Mouse (Mus musculus) MEL (cell line): ENCODE measurements around the gene Ankrd44. TPM values are rescaled to one million over a fixed set of nuclear protein-coding genes. Genes with fewer than 3 reads are reported as not detected.

Experiments
- DNase-seq: peaks from one replicate; pipeline ENCODE4 v3.0.0; 2011; ENCODE audit warnings: low read depth, low spot score
- H3K27ac ChIP-seq: 2 replicates; pipeline ENCODE4 v1.5.1; 2012; ENCODE audit warnings: low read depth, mild to moderate bottlenecking, control low read depth, low read length, moderate library complexity; ENCODE audit not compliant: control insufficient read depth
- H3K27me3 ChIP-seq, 2 experiments: fragments of 150-350 bp in 1 of 2; sonication (generic) in 1 of 2; 2 replicates each; pipeline ENCODE4 v1.6.1; 2012; ENCODE audit warnings: low read length in 2 of 2, mild to moderate bottlenecking in 2 of 2, improper control_type of control experiment in 1 of 2, moderate library complexity in 1 of 2; ENCODE audit not compliant: insufficient read depth in 2 of 2, control insufficient read depth in 1 of 2
- H3K36me3 ChIP-seq, 2 experiments: 2 replicates each; pipeline ENCODE4 v1.6.1; 2012 to 2014; ENCODE audit warnings: low read length in 2 of 2, improper control_type of control experiment in 1 of 2, inconsistent platforms in 1 of 2, mild to moderate bottlenecking in 1 of 2; ENCODE audit not compliant: insufficient read depth in 2 of 2, control insufficient read depth in 1 of 2
- H3K4me1 ChIP-seq, 2 experiments: fragments of 150-350 bp in 1 of 2; sonication (generic) in 1 of 2; 2 replicates each; pipeline ENCODE4 v1.6.1; 2012; ENCODE audit warnings: low read length in 2 of 2, improper control_type of control experiment in 1 of 2, mild to moderate bottlenecking in 1 of 2; ENCODE audit not compliant: insufficient read depth in 2 of 2, control insufficient read depth in 1 of 2
- H3K4me3 ChIP-seq, 2 experiments: fragments of 150-350 bp in 1 of 2; sonication (generic) in 1 of 2; 2 replicates each; pipeline ENCODE4 v1.5.1; 2012; ENCODE audit warnings: low read depth in 2 of 2, low read length in 2 of 2, mild to moderate bottlenecking in 2 of 2, moderate library complexity in 2 of 2, control low read depth in 1 of 2, improper control_type of control experiment in 1 of 2; ENCODE audit not compliant: control insufficient read depth in 1 of 2, insufficient read depth in 1 of 2
- H3K79me2 ChIP-seq: 2 replicates; pipeline ENCODE4 v1.6.1; 2012; ENCODE audit warnings: mild to moderate bottlenecking, low read length, moderate library complexity; ENCODE audit not compliant: control insufficient read depth, poor library complexity, insufficient read depth
- H3K9ac ChIP-seq: 2 replicates; pipeline ENCODE4 v1.6.1; 2012; ENCODE audit warnings: low read depth, mild to moderate bottlenecking, control low read depth, low read length, moderate library complexity; ENCODE audit not compliant: control insufficient read depth, poor library complexity, severe bottlenecking
- H3K9me3 ChIP-seq: fragments of 150-350 bp; sonication (generic); replicated peaks from 2 replicates; pipeline ENCODE4 v1.6.1; 2012; ENCODE audit warnings: mild to moderate bottlenecking, low read length, improper control_type of control experiment, moderate library complexity; ENCODE audit not compliant: insufficient read depth
- CHD2 ChIP-seq: IDR thresholded peaks from 2 replicates; pipeline ENCODE4 v1.6.1; 2011; ENCODE audit warnings: low read length, improper control_type of control experiment
- E2F4 ChIP-seq: IDR thresholded peaks from 2 replicates; pipeline ENCODE4 v1.6.1; 2011; ENCODE audit warnings: low read depth, low read length, improper control_type of control experiment, borderline replicate concordance
- ELF1 ChIP-seq: IDR thresholded peaks from 2 replicates; pipeline ENCODE4 v1.6.1; 2014; ENCODE audit warnings: low read depth, mild to moderate bottlenecking, inconsistent platforms, low read length, improper control_type of control experiment, moderate library complexity
- ETS1 ChIP-seq: IDR thresholded peaks from 2 replicates; pipeline ENCODE4 v1.6.1; 2012; ENCODE audit warnings: low read depth, mild to moderate bottlenecking, inconsistent platforms, low read length, improper control_type of control experiment, moderate library complexity
- GATA1 ChIP-seq: IDR thresholded peaks from 2 replicates; pipeline ENCODE4 v1.6.1; 2011; ENCODE audit warnings: low read depth, low read length, improper control_type of control experiment
- MAFK ChIP-seq: IDR thresholded peaks from 2 replicates; pipeline ENCODE4 v1.6.1; 2011; ENCODE audit warnings: low read depth, mild to moderate bottlenecking, low read length, improper control_type of control experiment, borderline replicate concordance
- MAZ ChIP-seq: IDR thresholded peaks from 2 replicates; pipeline ENCODE4 v1.6.1; 2012; ENCODE audit warnings: low read depth, mild to moderate bottlenecking, inconsistent platforms, low read length, improper control_type of control experiment
- NELFE ChIP-seq: IDR thresholded peaks from 2 replicates; pipeline ENCODE4 v1.6.1; 2011; ENCODE audit warnings: low read depth, low read length, improper control_type of control experiment
- NRF1 ChIP-seq: IDR thresholded peaks from 2 replicates; pipeline ENCODE4 v1.6.1; 2014; ENCODE audit warnings: low read depth, mild to moderate bottlenecking, inconsistent platforms, low read length, improper control_type of control experiment, moderate library complexity; ENCODE audit not compliant: poor library complexity, insufficient read depth, severe bottlenecking
- POLR2AphosphoS5 ChIP-seq: IDR thresholded peaks from 2 replicates; pipeline ENCODE4 v1.6.1; 2012; ENCODE audit warnings: low read depth, borderline replicate concordance, mild to moderate bottlenecking, inconsistent platforms, low read length, moderate library complexity, mixed read lengths
- SIN3A ChIP-seq: IDR thresholded peaks from 2 replicates; pipeline ENCODE4 v1.6.1; 2012; ENCODE audit warnings: low read length, improper control_type of control experiment, inconsistent platforms
- SMC3 ChIP-seq: IDR thresholded peaks from 2 replicates; pipeline ENCODE4 v1.6.1; 2011; ENCODE audit warnings: low read depth, low read length, improper control_type of control experiment
- TCF12 ChIP-seq: IDR thresholded peaks from 2 replicates; pipeline ENCODE4 v1.6.1; 2014; ENCODE audit warnings: low read depth, mild to moderate bottlenecking, inconsistent platforms, low read length, improper control_type of control experiment, moderate library complexity
- UBTF ChIP-seq: IDR thresholded peaks from 2 replicates; pipeline ENCODE4 v1.6.1; 2012; ENCODE audit warnings: low read depth, mild to moderate bottlenecking, inconsistent platforms, low read length, improper control_type of control experiment, moderate library complexity, borderline replicate concordance; ENCODE audit not compliant: insufficient read depth
- USF1 ChIP-seq: IDR thresholded peaks from 2 replicates; pipeline ENCODE4 v1.6.1; 2014; ENCODE audit warnings: low read depth, mild to moderate bottlenecking, inconsistent platforms, low read length, improper control_type of control experiment, moderate library complexity
- ZC3H11A ChIP-seq: IDR thresholded peaks from 2 replicates; pipeline ENCODE4 v1.6.1; 2012; ENCODE audit warnings: low read depth, mild to moderate bottlenecking, inconsistent platforms, low read length, improper control_type of control experiment
- polyA plus RNA-seq, 2 experiments: library from polyadenylated mRNA; stranded (reverse) in 1 of 2; unstranded in 1 of 2; fragments of >175 nt in 1 of 2; fragments of >200 nt in 1 of 2; gene quantifications; 2 replicates each; pipeline versions ENCODE4 v1.2.1 to v1.2.4; 2012; ENCODE audit warnings: low replicate concordance in 2 of 2, low read depth in 1 of 2; ENCODE audit not compliant: insufficient read length in 2 of 2, insufficient read depth in 1 of 2, missing spikeins in 1 of 2
- total RNA-seq: library from RNA; depleted of rRNA; stranded (reverse); fragments of 300-350 nt; gene quantifications from 2 replicates; pipeline ENCODE4 v1.2.3, GENCODE M21; 2012

Gene Ankrd44
- total and polyA plus RNA-seq, 3 experiments: 2.3 to 4.4 TPM; not detected in 1

DNA sequence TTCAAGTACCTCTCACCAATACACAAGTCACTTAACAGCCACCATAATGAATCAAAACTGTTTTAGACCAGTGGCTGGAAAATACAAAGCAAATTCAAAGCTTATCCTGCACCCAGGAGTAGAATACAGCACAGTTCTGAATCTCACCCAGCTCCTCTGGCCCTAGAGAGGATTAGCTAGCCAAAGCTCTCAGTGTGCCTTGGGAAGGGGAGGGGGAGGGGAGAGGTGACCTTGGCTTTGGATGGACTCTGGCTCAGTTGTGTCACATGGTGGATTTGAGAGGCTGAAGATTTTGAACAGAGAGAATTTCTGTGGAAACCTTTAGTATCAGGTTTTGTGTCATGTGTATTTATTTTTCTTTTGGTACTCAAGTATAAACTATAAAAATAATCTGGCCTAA lies 66.3 kb downstream of the Ankrd44 start:
- Histone ChIP-seq H3K9me3 (no peaks in the 10 kb centered on the region), H3K27ac (no peak overlapping the region), H3K4me1 (no peaks in the 10 kb centered on the region), H3K79me2 (no peaks in the 10 kb centered on the region), H3K9ac (no peak overlapping the region), H3K36me3 (no peaks in the 10 kb centered on the region), H3K27me3 (no peaks in the 10 kb centered on the region)
- DNase-seq: no peak
- TF ChIP-seq SMC3: no peak
- TF ChIP-seq USF1: no peak
- no peak for TF ChIP-seq GATA1
- no peak for TF ChIP-seq ELF1
- TF ChIP-seq ETS1: no peak
- TF ChIP-seq SIN3A: no peak
- no peak for TF ChIP-seq MAZ
- TF ChIP-seq TCF12: no peak
- no peak for TF ChIP-seq ZC3H11A
- no peak for TF ChIP-seq NRF1
- TF ChIP-seq E2F4: no peak
- no peak for TF ChIP-seq NELFE
- TF ChIP-seq, all 39 proteins: peak for 0
- no peak overlapping the region for H3K4me3 ChIP-seq

GRCm38 (mm10) chr1:54858898-54859297 lies 67.3 kb downstream of the Ankrd44 start:
- no peak overlapping the region for H3K27ac ChIP-seq
- H3K4me1 ChIP-seq: no peaks in the 10 kb centered on the region
- no peak for DNase-seq
- no peak overlapping the region for H3K4me3 ChIP-seq
- H3K9ac ChIP-seq: no peak overlapping the region
- no peaks in the 10 kb centered on the region for H3K79me2 ChIP-seq
- H3K9me3 ChIP-seq: no peaks in the 10 kb centered on the region
- H3K27me3 ChIP-seq: no peaks in the 10 kb centered on the region
- TF ChIP-seq ZC3H11A: no peak
- no peak for TF ChIP-seq POLR2AphosphoS5
- TF ChIP-seq TCF12: no peak
- TF ChIP-seq UBTF: no peak
- no peak for TF ChIP-seq CHD2
- TF ChIP-seq, all 39 proteins: peak for 0
- no peaks in the 10 kb centered on the region for H3K36me3 ChIP-seq

DNA sequence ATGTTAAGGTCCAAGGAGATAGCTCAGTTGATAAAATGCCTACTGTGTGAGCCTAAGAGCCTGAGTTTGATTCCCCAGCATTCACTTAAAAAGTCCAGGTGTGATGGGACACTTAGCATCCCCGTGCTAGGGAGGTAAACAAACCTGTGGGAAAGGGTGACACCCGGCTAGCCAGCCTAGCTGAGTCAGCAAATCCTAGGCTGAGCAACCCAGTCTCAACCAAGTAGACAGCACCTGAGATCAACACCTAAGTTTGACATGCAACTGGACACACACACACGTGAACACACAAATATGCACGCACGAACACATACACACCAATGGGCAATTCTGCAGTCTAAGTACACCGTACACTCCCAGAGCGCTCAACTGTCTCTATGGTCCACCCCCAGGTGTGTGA lies 69.7 kb downstream of the Ankrd44 start:
- Histone ChIP-seq H3K79me2 (no peaks in the 10 kb centered on the region), H3K9ac (no peak overlapping the region), H3K27me3 (no peaks in the 10 kb centered on the region), H3K27ac (no peak overlapping the region), H3K4me1 (no peaks in the 10 kb centered on the region), H3K4me3 (no peak overlapping the region), H3K36me3 (no peaks in the 10 kb centered on the region), H3K9me3 (no peaks in the 10 kb centered on the region)
- no peak for DNase-seq
- 0 out of 2 replicates have a peak, but pooled peaks have one; percentile 26 for TF ChIP-seq MAFK
- no peak for TF ChIP-seq ZC3H11A
